Mouse (Mus musculus) monocyte, adult 2 months (primary cell): ENCODE results near the gene Clcn2.
"Not testable (repeated sequence)": the region's sequence is repeated elsewhere in the genome, so short reads cannot be mapped to it uniquely, and the experiment has no call there.

Experiments
- DNase-seq, 2 experiments: peaks; one replicate each; pipeline ENCODE4 v3.0.0; 2022; ENCODE audit warnings: low spot score in 2 of 2, low read depth in 1 of 2

The Clcn2 gene

GRCm38 (mm10) chr16:20668013-20668412 is 49.5 kb downstream of the Clcn2 start, which contains the start of gene Eif4g1:
Gene Eif4g1, plus strand, starts transcription at chr16:20668313.
- not testable (repeated sequence) for DNase-seq

GRCm38 (mm10) chr16:20657661-20658060 is 59.9 kb downstream of the Clcn2 start:
- no peak for DNase-seq

- DNase-seq = no peak
Measured at GRCm38 (mm10) chr16:20653315-20653714, 64.2 kb downstream of the Clcn2 start.
